Mouse (Mus musculus) embryo, embryonic 10.5 days (tissue): ENCODE measurements around the gene Slc25a5.

ENCODE experiments used
- DNase-seq: peaks from one replicate; pipeline ENCODE4 v3.0.0-alpha.2; 2015; ENCODE audit warnings: low spot score

Gene Slc25a5

GRCm38 (mm10) chrX:36803189-36803588, 7.7 kb downstream of the Slc25a5 start:
- no peak for DNase-seq

DNA sequence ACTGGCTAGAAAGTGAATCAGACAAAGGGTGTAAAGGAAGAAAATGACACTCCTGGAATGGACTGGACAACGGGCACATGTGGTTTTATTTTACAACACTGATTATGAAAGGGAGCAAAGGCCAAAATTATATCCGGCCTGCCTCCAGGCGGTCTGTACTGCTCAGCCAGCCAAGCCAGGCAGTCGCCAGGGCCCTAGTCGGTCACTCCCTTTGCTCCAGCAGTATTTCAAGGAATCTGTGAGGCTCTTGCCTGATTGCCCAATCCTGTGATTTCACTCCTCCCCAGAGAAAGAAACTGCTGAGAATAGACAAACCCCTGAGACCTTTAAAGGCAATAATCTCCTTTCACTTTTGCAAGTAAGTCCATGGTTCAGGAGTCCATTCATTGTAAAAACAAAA, 8.7 kb downstream of the Slc25a5 start:
- DNase-seq: no peak

GRCm38 (mm10) chrX:36805466-36806235, 10.2 kb downstream of the Slc25a5 start:
- no peak for DNase-seq

GRCm38 (mm10) chrX:36807360-36808317, 12.2 kb downstream of the Slc25a5 start:
- peak; percentile 86 for DNase-seq

DNA sequence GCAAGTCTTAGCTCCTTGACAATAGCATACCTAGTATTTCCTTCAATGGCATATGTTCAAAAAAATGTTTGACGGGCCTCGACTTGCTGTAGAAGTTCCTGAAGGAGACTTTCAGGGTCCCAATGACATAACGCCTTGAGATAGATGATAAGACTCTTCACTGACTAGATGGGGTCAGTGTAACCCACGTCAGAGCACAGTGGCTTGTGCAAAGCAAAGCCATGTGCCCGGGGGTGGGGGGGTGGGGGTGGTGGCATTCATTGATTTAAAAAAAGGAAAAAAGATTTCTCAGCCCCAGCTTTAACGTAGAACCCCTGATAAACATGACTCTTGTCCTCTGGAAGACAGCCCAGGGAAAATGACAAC, 12.8 kb downstream of the Slc25a5 start:
- DNase-seq: no peak

GRCm38 (mm10) chrX:36811377-36811776, 15.9 kb downstream of the Slc25a5 start:
- peak; percentile 48 for DNase-seq

DNA sequence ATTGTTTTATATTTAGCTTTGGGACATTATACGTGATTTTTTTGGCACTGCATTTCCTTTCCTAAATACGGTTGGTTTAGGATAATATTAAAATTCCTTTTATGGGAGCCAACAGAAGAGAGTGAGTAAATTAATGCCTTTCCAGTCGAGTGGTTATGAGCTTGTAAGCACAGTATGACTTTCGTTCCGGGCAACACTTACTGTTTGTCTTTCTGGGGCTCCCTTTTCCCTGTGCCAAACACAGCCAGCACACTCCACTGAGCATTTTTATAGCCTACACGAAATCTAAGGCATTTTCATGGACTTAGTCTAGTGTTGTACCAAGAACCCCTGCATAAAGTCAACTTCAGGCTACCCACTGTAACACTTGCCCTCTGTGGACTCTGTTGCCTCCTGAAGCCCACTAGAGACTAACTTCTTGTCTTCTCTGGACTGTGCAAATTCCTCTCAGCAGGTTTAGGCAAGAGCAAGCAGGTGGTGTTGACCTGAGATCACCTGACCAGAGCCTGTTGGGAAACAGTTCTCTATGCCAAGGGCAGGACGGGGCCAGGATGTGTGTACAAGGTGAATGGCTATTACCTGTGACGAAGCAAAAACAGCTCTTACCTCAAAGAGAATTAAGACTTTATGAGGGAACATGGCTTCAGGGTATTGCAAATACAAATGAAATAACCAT, 18.8 kb downstream of the Slc25a5 start:
- DNase-seq: no peak

DNA sequence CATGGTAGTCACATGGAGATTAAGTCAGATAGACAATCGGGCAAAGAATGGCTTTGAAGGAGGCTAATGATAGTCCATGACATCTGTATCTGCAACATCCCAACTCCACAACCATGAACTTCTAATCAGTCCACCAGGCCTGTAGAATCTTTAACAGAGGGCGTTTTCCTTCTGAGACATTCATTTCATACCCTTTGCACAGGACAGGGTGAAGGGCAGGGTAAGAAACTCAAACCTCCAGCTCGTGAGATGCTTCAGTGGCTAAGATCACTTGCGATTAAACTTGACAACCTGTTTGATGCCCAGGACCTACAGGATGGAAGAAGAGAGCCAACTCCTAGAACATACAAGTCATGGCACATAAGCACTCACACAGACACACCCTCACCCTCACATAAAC, 19.6 kb downstream of the Slc25a5 start:
- no peak for DNase-seq

- no peak for DNase-seq
Measured at GRCm38 (mm10) chrX:36815439-36815838, 20.0 kb downstream of the Slc25a5 start.

DNA sequence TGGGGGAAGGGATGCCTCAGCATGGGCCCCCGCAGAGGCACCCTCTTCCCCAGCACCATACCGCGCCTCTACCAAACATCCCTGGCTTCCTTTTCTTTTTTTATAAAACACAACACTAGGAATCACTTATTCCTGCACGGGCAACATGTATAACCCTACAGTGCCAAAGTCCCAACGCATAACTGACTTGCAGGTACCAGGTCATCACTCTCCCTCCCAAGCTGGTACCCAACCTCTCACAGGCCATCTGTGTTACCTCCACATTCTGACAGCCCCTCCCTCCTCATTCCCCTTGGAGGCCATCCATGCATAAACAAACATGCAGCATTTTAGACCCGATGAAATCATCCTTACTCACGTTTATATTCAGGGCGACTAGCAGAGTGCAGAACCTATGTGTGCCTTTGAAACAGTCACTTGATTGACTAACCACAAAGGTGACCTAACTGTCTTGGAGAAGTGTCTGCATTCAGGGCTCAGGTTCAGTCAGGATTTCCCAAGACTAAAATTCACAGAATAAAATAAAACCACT, 21.0 kb downstream of the Slc25a5 start:
- DNase-seq: no peak

GRCm38 (mm10) chrX:36816953-36817441, 21.5 kb downstream of the Slc25a5 start:
- DNase-seq: peak; percentile 85

GRCm38 (mm10) chrX:36819575-36819974, 24.1 kb downstream of the Slc25a5 start:
- no peak for DNase-seq

DNA sequence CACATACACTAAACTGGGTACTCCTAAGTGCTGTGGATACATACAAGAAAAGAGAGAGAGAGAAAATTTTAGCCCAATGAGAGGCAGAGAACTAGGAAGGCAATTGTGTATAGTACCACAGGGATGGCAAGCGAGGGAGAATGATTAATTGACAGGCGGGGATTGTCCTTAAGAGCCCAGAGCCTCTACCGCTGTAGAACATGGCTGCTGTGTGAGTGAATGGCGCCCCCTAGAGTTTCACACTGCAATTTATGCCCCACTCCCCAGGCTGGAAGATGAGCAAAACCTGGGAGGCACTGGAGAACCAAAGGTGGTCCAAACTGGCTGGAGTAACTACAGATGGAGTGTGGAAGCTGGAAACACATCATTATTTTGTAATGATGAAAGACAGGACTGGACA, 24.8 kb downstream of the Slc25a5 start:
- peak; percentile 81 for DNase-seq

- no peak for DNase-seq
Measured at GRCm38 (mm10) chrX:36823932-36824711, 28.7 kb downstream of the Slc25a5 start.

GRCm38 (mm10) chrX:36825032-36825431, 29.6 kb downstream of the Slc25a5 start:
- no peak for DNase-seq

DNA sequence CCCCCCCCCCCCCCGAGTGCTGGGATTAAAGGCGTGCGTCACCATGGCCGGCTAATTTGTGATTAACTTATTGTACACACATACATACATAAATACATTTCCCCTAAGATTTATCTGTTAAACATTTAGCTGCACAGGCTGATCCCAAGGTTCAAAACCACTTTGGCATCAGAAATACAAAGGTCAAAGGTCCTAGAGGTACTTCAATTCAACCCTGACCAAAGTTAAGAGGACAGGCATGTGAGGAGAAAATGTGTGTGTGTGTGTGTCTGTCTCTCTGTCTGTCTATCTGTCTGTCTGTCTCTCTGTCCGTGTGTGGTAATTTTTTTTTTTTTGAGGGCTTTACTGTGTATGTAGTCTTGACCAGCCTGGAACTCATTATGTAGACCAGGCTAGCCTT, 31.4 kb downstream of the Slc25a5 start:
- DNase-seq: no peak

GRCm38 (mm10) chrX:36830271-36830670, 34.8 kb downstream of the Slc25a5 start:
- DNase-seq: peak; percentile 44

DNA sequence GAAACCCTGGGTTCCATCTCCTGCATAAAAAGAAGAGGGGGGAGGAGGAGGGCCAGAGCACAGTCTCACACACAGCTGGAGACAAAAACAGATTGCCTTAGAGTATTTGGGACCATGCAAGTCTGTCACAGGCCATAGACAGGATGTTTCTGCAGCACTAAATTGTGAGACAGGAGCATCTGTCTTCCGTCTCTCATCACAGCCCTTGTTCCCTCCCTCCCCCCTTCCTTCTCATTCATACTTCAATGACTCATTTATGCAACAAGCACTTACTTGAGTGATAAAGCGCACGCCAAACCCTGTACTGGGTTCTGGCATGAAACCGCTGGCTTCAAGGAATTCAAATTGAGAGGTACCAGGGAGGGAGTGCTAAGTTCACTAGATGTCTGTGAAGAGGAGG, 36.2 kb downstream of the Slc25a5 start:
- no peak for DNase-seq

DNA sequence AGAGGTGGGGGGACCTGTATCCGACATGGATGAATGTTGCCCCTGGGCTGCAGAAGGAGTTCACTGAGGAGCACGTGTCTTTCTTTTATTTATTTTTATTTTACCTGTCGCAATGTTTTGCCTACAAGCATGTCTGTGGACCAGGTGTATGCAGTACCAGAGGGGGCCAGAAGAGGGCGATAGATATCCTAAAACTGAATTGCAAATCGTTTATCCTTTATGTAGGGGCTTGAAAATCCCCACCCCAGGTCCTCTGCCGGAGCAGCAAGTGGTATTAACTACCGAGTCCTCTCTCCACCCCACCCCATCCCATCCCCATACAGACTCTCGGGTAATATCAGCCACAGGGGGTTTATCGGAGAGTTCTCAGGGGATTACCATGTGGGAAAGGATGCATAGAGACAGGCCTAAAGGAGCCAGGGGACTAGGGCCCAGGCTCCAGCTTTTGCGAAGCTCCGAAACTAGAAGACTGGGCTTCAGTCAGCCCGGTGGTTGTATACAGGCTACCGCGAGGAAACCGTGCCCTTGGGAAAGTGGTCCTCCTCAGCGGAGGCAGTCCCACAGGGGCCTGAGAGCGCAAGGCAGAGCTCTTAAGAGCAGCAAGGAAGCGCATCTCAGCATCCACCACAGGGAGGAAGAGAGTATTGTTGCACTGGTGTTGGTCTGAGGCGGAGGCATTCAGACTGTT, 38.1 kb downstream of the Slc25a5 start:
- peak; percentile 81 for DNase-seq

- no peak for DNase-seq
Measured at GRCm38 (mm10) chrX:36837069-36837676, 41.7 kb downstream of the Slc25a5 start.
